Mouse (Mus musculus): Measurements from ENCODE around the gene Zic2. TPM values are rescaled to one million over a fixed set of nuclear protein-coding genes. Genes with fewer than 3 reads are reported as not detected.

Gene Zic2
- total and polyA plus RNA-seq, 2 experiments: not detected

DNA sequence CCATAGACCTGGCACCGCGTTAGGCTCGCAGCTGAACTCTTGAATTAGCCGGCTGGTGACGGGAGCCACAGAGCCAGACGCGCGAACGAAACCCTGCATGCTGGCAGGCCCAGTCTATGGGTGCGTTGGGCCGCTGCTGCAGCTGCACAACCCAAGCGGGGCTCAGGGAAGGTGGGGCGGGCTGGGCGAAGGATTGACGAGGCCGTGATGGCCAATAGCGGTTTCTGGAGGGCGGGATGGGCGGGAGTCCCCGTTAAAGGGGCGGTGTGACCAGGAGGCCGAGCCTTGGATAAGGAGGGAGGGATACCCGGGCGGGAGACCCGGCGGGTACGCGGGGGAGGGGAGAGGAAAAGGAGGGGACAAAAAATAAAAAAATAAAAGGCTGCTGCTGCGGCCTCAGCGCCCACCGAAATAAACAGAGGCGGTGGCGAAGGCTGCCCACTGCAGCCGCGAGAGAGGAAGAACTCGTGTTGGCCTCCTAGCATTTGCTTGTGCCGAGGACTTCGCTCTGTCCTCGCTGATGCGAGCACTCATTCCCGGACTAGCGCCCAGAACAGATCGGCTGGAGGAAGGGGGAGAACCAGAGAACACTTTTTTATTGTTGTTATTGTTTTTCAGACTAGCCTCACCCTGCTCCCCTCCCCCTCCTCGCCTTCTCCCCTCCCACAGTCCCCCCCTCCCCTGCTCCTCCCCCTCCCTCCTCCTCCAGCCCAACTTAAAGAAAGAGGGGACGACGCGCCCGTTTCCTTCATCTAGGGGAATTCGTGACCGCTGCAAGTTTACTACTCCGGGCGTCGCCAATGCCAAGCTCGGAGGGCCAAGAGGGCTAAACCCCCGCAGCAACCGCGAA lies 969 bp upstream of the Zic2 start:
- H3K4me1 ChIP-seq (ENCODE audit: control insufficient read depth, insufficient read depth, low read length): no peaks in the 10 kb centered on the region
- H3K9ac ChIP-seq (ENCODE audit: low read depth, low read length): no peak overlapping the region
- H3K27ac ChIP-seq (replicated peaks; ENCODE audit: insufficient read depth, low read depth, low read length): no peak overlapping the region
- peaks cover 29% of the 10 kb centered on the region for H3K27me3 ChIP-seq (ENCODE audit: control insufficient read depth, insufficient read depth, low read length)
- 2% methylated on average over 57 of the region's 57 CpGs for WGBS
- H3K79me2 ChIP-seq (ENCODE audit: control insufficient read depth, insufficient read depth, low read length): no peaks in the 10 kb centered on the region
- no peak for DNase-seq (ENCODE audit: extremely low read depth, low read depth, low spot score)
- no peak overlapping the region for H3K4me3 ChIP-seq (ENCODE audit: insufficient read depth, low read depth, low read length)
- TF ChIP-seq POLR2A (IDR thresholded peaks at IDR 0.05; ENCODE audit: extremely low read depth, insufficient read depth, low read length) (no peak), CTCF (IDR thresholded peaks at IDR 0.05; ENCODE audit: low read depth, low read length) (no peak)
- H3K36me3 ChIP-seq (ENCODE audit: control insufficient read depth, insufficient read depth, low read length): no peaks in the 10 kb centered on the region

DNA sequence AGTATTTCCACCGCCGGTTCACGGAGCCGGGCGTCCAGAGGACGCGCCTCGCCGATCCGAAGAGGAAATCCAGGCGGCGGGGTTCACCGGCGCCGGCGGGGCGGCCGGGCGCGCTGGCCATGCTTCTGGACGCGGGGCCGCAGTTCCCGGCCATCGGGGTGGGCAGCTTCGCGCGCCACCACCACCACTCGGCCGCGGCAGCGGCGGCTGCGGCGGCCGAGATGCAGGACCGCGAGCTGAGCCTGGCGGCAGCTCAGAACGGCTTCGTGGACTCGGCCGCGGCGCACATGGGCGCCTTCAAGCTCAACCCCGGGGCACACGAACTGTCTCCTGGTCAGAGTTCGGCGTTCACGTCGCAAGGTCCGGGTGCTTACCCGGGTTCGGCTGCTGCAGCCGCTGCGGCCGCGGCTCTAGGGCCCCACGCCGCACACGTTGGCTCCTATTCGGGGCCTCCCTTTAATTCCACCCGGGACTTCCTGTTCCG lies 364 bp downstream of the Zic2 start:
- Histone ChIP-seq H3K4me3 (ENCODE audit: insufficient read depth, low read depth, low read length) (peak overlapping the region; percentile 31; the same call in 1 of the 2 replicates), H3K9ac (ENCODE audit: low read depth, low read length) (no peak overlapping the region), H3K4me1 (ENCODE audit: control insufficient read depth, insufficient read depth, low read length) (no peaks in the 10 kb centered on the region), H3K36me3 (ENCODE audit: control insufficient read depth, insufficient read depth, low read length) (no peaks in the 10 kb centered on the region), H3K27ac (replicated peaks; ENCODE audit: insufficient read depth, low read depth, low read length) (no peak overlapping the region), H3K79me2 (ENCODE audit: control insufficient read depth, insufficient read depth, low read length) (no peaks in the 10 kb centered on the region), H3K27me3 (ENCODE audit: control insufficient read depth, insufficient read depth, low read length) (peaks cover 29% of the 10 kb centered on the region)
- 1% methylated on average over 62 of the region's 65 CpGs for WGBS
- no peak for DNase-seq (ENCODE audit: extremely low read depth, low read depth, low spot score)
- no peak for TF ChIP-seq POLR2A (IDR thresholded peaks at IDR 0.05; ENCODE audit: extremely low read depth, insufficient read depth, low read length)
- no peak for TF ChIP-seq CTCF (IDR thresholded peaks at IDR 0.05; ENCODE audit: low read depth, low read length)

DNA sequence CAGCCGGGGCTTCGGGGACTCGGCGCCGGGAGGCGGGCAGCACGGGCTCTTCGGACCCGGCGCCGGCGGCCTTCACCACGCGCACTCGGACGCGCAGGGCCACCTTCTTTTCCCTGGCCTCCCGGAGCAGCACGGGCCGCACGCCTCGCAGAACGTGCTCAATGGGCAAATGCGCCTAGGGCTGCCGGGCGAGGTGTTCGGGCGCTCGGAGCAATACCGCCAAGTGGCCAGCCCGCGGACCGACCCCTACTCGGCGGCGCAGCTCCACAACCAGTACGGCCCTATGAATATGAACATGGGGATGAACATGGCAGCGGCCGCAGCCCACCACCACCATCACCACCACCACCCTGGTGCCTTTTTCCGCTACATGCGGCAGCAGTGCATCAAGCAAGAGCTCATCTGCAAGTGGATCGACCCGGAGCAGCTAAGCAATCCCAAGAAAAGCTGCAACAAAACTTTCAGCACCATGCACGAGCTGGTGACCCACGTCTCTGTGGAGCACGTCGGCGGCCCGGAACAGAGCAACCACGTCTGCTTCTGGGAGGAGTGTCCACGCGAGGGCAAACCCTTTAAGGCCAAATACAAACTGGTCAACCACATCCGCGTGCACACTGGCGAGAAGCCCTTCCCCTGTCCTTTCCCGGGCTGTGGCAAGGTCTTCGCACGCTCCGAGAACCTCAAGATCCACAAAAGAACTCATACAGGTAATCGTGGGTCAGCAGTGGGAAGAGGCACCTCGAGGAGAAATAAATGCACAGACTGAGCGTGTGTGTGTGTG lies 996 bp downstream of the Zic2 start:
- H3K4me1 ChIP-seq (ENCODE audit: control insufficient read depth, insufficient read depth, low read length): no peaks in the 10 kb centered on the region
- H3K9ac ChIP-seq (ENCODE audit: low read depth, low read length): no peak overlapping the region
- DNase-seq (ENCODE audit: extremely low read depth, low read depth, low spot score): no peak
- H3K79me2 ChIP-seq (ENCODE audit: control insufficient read depth, insufficient read depth, low read length): no peaks in the 10 kb centered on the region
- peaks cover 29% of the 10 kb centered on the region for H3K27me3 ChIP-seq (ENCODE audit: control insufficient read depth, insufficient read depth, low read length)
- TF ChIP-seq CTCF (IDR thresholded peaks at IDR 0.05; ENCODE audit: low read depth, low read length) (no peak), POLR2A (IDR thresholded peaks at IDR 0.05; ENCODE audit: extremely low read depth, insufficient read depth, low read length) (no peak)
- no peak overlapping the region for H3K27ac ChIP-seq (replicated peaks; ENCODE audit: insufficient read depth, low read depth, low read length)
- WGBS: 2% methylated on average over 62 of the region's 62 CpGs
- no peak overlapping the region for H3K4me3 ChIP-seq (ENCODE audit: insufficient read depth, low read depth, low read length)
- H3K36me3 ChIP-seq (ENCODE audit: control insufficient read depth, insufficient read depth, low read length): no peaks in the 10 kb centered on the region

DNA sequence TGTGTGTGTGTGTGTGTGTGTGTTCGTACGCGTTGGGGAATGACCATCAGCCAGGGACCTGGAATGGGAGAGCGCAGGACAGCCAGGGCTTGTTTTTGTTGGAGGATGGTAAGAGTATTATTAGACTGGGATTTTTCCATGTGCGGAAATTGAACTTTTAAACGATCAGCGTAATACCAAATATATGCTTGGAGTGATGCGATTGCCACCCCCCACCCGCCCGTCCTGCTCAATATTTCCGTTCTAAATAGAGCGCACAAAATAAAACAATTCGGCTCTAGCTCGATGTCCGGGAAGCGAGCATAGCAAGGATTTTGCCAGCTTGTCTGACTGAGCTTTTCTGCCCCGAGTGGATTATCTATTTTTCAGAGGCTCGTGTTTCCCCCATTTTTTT lies 1.6 kb downstream of the Zic2 start:
- Histone ChIP-seq H3K27ac (replicated peaks; ENCODE audit: insufficient read depth, low read depth, low read length) (no peak overlapping the region), H3K4me3 (ENCODE audit: insufficient read depth, low read depth, low read length) (no peak overlapping the region), H3K9ac (ENCODE audit: low read depth, low read length) (no peak overlapping the region), H3K4me1 (ENCODE audit: control insufficient read depth, insufficient read depth, low read length) (no peaks in the 10 kb centered on the region), H3K36me3 (ENCODE audit: control insufficient read depth, insufficient read depth, low read length) (no peaks in the 10 kb centered on the region), H3K27me3 (ENCODE audit: control insufficient read depth, insufficient read depth, low read length) (peaks cover 29% of the 10 kb centered on the region), H3K79me2 (ENCODE audit: control insufficient read depth, insufficient read depth, low read length) (no peaks in the 10 kb centered on the region)
- DNase-seq (ENCODE audit: extremely low read depth, low read depth, low spot score): no peak
- WGBS: 6% methylated on average over 18 of the region's 18 CpGs
- TF ChIP-seq CTCF (IDR thresholded peaks at IDR 0.05; ENCODE audit: low read depth, low read length) (no peak), POLR2A (IDR thresholded peaks at IDR 0.05; ENCODE audit: extremely low read depth, insufficient read depth, low read length) (no peak)

DNA sequence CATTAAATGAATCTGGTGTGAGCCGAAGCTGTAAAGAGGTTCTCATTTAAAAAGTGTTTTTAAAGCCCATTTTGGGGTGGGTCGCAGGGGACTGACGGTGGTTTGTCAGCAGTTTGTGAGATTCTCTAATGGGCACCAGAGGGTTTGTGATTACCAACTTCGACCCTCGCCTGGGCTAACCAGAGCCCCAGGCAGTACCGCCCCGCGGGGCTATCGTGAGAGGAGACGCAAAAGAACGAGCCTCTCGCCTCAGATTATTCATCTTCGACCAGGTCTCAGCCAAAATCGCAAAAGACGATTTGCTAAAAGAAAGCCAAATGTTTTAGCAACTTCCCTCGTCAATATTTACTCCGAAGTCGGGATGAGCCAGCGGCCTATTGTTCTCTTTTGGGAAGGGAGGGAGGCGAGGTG lies 2.0 kb downstream of the Zic2 start:
- no peaks in the 10 kb centered on the region for H3K79me2 ChIP-seq (ENCODE audit: control insufficient read depth, insufficient read depth, low read length)
- 5% methylated on average over 20 of the region's 20 CpGs for WGBS
- DNase-seq (ENCODE audit: extremely low read depth, low read depth, low spot score): no peak
- no peaks in the 10 kb centered on the region for H3K36me3 ChIP-seq (ENCODE audit: control insufficient read depth, insufficient read depth, low read length)
- H3K27me3 ChIP-seq (ENCODE audit: control insufficient read depth, insufficient read depth, low read length): peaks cover 32% of the 10 kb centered on the region
- H3K4me3 ChIP-seq (ENCODE audit: insufficient read depth, low read depth, low read length): no peak overlapping the region
- no peaks in the 10 kb centered on the region for H3K4me1 ChIP-seq (ENCODE audit: control insufficient read depth, insufficient read depth, low read length)
- no peak overlapping the region for H3K27ac ChIP-seq (replicated peaks; ENCODE audit: insufficient read depth, low read depth, low read length)
- no peak overlapping the region for H3K9ac ChIP-seq (ENCODE audit: low read depth, low read length)
- TF ChIP-seq CTCF (IDR thresholded peaks at IDR 0.05; ENCODE audit: low read depth, low read length) (no peak), POLR2A (IDR thresholded peaks at IDR 0.05; ENCODE audit: extremely low read depth, insufficient read depth, low read length) (no peak)
